Mouse (Mus musculus): ENCODE data around the gene Supt4a.

Gene Supt4a

DNA sequence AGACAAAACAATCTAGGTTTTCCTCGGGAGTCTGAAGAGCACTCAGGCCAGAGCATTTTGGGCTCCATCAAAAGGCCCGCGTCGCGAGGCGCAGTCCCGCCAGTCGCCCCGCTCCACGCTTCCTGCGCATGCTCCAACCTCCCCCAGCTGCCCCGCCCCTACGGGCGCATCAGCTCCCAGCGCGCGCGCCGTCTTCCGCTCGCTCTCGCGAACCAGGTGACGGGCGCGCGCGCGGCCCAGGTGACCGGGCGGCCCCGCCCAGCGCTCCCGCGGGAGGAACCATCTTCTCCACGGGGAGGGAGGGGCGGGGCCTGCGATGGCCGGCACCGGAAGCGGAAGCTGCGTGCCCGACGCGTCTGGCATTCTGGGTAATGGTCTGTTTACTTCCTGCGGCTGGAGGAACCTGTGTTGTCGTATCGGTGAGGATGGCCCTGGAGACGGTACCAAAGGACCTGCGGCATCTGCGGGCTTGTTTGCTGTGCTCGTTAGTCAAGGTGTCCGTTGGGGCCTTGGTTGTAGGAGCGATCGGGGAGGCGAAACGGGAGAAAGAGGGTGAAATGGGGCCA is at the start of gene Supt4a:
Gene Supt4a (plus strand): TSS at position 378 of the 566 bp plus-strand sequence.
- CTCF ChIA-PET, result interaction anchor here in 3 of 4 experiments (0.6 to 1.7 kb wide), 11 partner anchors 10 to 501 kb away, joined by 3 to 10 read pairs (median 4); no protein-coding TSS in a partner anchor

GRCm38 (mm10) chr11:87688478-87689203 is 48.7 kb upstream of the Supt4a start:
- POLR2A ChIA-PET, result interaction anchor here in 2 of 4 experiments (0.7 to 2.8 kb wide), 6 partner anchors 11 to 266 kb away, joined by 3 to 7 read pairs (median 4); no protein-coding TSS in a partner anchor
- CTCF ChIA-PET, result interaction anchor here in 2 of 4 experiments (0.6 to 0.7 kb wide), 2 partner anchors 32 to 279 kb away, joined by 3 read pairs; no protein-coding TSS in a partner anchor

More for the DNA sequence above, at the start of gene Supt4a:
- POLR2A ChIA-PET, result interaction anchor here (0.5 to 3.8 kb wide), 62 partner anchors 8 to 1209 kb away, joined by 3 to 85 read pairs (median 5); partner anchors contain the start of genes Tspoap1 (in 2 of the 4), Akap1 (in 1 of the 4), Mtmr4 (in 1 of the 4) and Prr11 (in 1 of the 4)

DNA sequence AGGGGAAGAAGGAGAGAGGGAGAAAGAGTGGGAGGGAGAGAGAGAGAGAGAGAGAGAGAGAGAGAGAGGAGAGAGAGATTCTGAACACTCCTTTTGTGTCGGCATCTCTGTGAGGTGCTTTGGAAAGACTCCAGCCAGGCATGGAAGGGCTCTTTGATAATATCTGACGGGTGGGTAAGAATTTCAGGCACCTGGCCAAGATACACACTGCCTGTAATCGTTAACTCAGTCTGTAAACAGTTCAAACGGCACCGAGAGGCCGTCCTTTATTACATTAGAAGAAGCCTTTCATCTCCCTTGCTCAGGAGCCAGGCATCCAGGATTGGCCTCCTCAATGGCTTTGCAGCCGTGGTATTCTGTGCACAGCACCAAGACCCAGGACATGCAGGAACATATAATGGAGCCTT is 47.9 kb upstream of the Supt4a start:
- CTCF ChIA-PET, result no interaction called here

GRCm38 (mm10) chr11:87690054-87690740 is 47.2 kb upstream of the Supt4a start:
- POLR2A ChIA-PET, result interaction anchor here (0.6 to 2.8 kb wide), 20 partner anchors 9 to 1414 kb away, joined by 3 to 8 read pairs (median 4); no protein-coding TSS in a partner anchor
- CTCF ChIA-PET, result no interaction called here

More for the DNA sequence above, 47.9 kb upstream of the Supt4a start:
- POLR2A ChIA-PET, result interaction anchor here in 3 of 4 experiments (0.6 to 2.8 kb wide), 11 partner anchors 12 to 66 kb away, joined by 3 to 8 read pairs (median 4); no protein-coding TSS in a partner anchor

GRCm38 (mm10) chr11:87697131-87697682 is 40.1 kb upstream of the Supt4a start:
- ChIA-PET POLR2A (interaction anchor here in 3 of 4 experiments (0.5 to 1.9 kb wide), 9 partner anchors 10 to 673 kb away, joined by 3 to 6 read pairs (median 4); no protein-coding TSS in a partner anchor), CTCF (interaction anchor here in 1 of 4 experiments (1.0 kb wide), 1 partner anchor 19 kb away, joined by 3 read pairs; no protein-coding TSS in a partner anchor)

DNA sequence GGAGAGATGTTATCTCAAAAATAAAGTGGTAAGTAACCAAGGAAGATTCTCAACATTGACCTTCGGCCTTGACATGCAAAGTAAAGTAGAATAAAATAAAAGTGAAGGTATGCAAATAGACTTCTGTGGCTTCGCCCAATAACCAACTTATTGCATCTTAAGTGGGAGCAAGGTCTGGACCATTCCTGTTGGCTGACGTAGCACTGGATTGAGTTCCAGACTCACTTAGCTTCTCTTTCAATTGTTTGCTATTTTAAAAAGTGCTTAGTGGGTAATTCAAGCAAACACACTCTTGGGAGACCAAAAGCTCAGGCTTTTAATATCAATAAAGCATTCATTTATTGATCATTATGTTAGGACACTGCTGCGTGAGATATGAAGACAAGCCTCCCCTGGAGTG is 39.2 kb upstream of the Supt4a start:
- POLR2A ChIA-PET, result interaction anchor here in 2 of 4 experiments (0.5 to 1.9 kb wide), 8 partner anchors 9 to 198 kb away, joined by 3 to 6 read pairs (median 4); no protein-coding TSS in a partner anchor
- CTCF ChIA-PET, result no interaction called here

DNA sequence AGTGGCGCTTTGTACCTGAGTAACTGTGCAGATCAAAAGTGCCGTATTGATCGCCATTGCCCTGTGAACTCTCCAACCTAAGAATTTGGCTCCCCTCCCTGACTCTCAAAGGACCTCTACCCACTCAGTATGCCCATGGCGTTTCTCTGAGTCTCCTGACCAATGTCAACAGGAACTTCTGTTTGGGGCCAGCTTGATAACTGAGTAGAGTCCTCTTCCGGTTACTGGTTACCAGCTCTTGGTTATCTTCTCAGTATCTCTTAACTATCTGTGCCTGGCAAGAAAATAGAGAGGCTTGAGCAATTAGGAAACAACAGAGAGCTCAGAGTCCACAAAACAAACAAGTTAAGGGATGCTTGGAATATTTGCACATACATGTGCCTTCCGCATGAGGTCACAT is 36.2 kb upstream of the Supt4a start:
- POLR2A ChIA-PET, result interaction anchor here in 2 of 4 experiments (0.8 to 1.6 kb wide), 5 partner anchors 9 to 109 kb away, joined by 3 to 8 read pairs (median 4); partner anchors contain the start of gene Mtmr4 (in 1 of the 2)
- CTCF ChIA-PET, result no interaction called here

DNA sequence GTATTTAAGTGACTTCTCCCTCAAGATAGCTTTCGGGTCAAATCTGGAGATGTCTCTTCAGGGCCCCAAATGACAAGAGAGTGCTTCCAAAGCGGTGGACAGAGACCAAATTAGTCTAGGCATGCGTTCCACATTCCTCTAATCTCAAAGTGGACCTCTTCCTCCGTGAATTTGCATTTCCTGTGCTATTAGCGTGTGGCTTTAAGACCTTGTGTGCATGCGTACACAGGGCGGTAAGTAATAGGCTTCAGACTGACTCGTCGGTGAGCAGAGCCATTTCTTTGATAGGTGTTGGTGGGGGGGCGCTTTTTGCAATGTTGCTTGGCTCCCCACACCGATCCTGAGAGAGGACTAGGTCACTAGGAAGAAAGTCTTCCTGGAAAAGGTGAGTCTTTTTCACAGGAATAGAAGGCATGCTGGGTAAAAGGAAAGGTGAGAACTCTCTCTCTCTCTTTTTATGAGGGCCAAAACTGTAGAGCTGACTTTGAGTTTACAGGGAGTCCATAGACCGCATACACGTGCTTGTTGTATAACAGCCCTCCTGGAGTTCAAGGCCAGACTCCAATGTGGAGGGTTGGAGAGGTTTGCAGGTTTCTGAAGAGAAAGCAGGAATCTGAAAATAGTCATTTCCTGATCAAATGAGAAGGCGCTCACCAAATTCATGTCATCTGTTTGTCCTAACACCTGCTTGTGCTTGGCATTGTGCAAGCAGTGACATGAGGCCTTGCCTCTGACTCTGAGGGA is 35.3 kb upstream of the Supt4a start:
- POLR2A ChIA-PET, result interaction anchor here in 2 of 4 experiments (1.2 to 1.6 kb wide), 2 partner anchors 12 to 110 kb away, joined by 4 to 8 read pairs; partner anchors contain the start of gene Mtmr4 (in 1 of the 2)

DNA sequence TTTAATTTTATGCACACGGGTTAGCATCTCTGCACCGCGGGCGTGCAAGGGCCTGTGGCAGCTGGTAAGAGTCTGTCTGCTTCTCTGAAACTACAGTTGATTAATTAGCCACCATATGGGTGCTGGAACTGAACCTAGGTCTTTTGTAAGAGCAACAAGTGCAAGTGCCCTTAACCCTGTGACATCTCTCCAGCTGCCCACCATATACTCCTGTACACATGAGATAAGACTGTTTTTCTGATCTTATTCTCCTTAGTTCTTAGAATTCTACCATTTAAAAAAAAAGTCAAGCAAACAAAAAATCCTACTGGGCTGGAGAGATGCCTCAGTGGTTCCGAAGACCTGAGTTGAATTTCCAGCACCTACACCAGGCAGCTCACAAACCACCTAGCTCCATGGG is 33.7 kb upstream of the Supt4a start:
- POLR2A ChIA-PET, result interaction anchor here in 1 of 4 experiments (1.1 to 1.5 kb wide), 2 partner anchors 17 to 27 kb away, joined by 3 read pairs; no protein-coding TSS in a partner anchor
- CTCF ChIA-PET, result interaction anchor here in 1 of 4 experiments (0.6 kb wide), 1 partner anchor 10 kb away, joined by 3 read pairs; no protein-coding TSS in a partner anchor

More for the DNA sequence above, 35.3 kb upstream of the Supt4a start:
- CTCF ChIA-PET, result no interaction called here

DNA sequence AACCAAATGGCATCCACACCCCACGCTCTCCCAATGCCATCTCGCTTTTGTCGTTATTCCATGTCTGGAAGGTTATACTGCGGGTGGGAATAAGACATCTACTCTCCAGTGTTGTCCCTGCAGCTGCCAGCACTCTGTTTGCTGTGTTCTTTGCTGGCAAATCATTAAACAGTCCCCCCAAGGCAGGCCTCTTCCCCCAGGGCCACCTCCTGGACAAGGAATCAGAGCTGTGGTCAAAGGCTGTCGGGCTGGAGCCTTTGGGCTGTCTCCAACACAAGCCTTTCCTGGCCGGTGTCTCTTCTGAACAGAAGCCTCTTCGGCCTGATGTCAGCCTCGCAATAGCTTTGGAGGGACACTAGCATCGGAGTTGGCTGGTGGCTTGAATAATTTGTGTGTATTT is 33.1 kb upstream of the Supt4a start:
- CTCF ChIA-PET, result interaction anchor here in 2 of 4 experiments (0.6 to 1.0 kb wide), 2 partner anchors 11 to 173 kb away, joined by 3 read pairs; no protein-coding TSS in a partner anchor
- POLR2A ChIA-PET, result interaction anchor here in 3 of 4 experiments (1.1 to 1.5 kb wide), 4 partner anchors 14 to 33 kb away, joined by 3 to 4 read pairs (median 3); partner anchors contain the start of gene Supt4a (in 1 of the 3)

DNA sequence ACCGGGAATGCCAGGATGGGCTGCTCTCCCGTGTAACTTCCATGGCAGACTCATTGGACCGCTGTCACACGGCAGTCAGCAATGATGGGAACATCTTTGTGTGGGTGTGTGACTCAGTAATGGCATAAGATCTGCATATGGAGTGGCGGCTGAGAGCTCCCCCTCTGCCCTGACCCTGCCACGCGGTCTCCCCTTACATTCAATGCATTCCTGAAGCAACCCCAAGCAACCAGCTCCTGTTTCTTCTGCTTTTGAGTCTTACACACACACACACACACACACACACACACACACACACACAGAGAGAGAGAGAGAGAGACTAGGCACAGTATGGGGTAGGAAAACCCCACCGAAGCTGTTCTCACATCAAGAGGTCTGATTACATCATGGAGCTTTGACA is 29.8 kb upstream of the Supt4a start:
- ChIA-PET CTCF (interaction anchor here in 3 of 4 experiments (0.7 to 1.6 kb wide), 6 partner anchors 8 to 176 kb away, joined by 3 to 6 read pairs (median 4); no protein-coding TSS in a partner anchor), POLR2A (interaction anchor here in 3 of 4 experiments (0.8 to 2.2 kb wide), 12 partner anchors 10 to 139 kb away, joined by 3 to 9 read pairs (median 4); partner anchors contain the start of gene Tspoap1 (in 1 of the 3))

- POLR2A ChIA-PET, result interaction anchor here in 1 of 4 experiments (1.4 to 3.5 kb wide), 2 partner anchors 21 to 52 kb away, joined by 4 to 17 read pairs; no protein-coding TSS in a partner anchor
- CTCF ChIA-PET, result interaction anchor here in 1 of 4 experiments (1.7 kb wide), 1 partner anchor 177 kb away, joined by 3 read pairs; no protein-coding TSS in a partner anchor
Measured at GRCm38 (mm10) chr11:87708979-87709378, 28.4 kb upstream of the Supt4a start.

DNA sequence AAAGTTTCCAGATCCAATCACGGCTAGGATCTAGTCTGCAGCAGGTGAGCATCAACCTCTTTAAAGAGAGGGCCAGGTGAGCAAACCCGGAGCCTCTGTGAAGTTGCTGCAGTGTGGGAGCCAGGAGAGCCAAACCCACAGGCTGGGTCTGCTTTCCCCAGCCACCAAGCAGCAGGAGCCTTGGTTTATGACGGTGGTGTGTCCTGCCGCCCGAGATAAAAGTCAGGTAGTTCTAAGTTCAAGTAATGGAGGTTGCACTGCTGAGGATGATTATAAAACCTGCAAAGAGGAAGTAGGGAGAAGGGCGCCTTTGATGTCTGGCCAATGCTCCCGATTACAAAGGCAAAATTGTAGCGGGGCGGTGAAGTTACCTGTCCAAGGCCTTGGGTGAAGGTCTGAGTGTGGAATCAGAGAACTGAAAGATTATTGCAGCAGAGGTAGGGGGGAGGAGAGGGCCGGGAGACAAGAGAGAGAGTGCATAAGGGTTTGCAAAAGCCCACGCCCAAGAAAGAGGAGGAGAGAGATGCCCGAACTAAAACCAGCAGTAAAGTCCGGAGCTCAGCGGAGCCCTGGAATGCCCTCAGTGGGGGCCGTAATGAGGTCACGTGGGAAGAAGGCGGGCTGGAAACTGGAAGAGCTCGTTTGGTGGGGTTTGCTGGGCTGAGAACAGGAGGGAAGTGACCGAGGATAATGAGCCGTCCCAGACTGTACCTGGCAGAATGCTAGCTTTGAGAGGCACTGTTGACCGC is 27.7 kb upstream of the Supt4a start:
- CTCF ChIA-PET, result interaction anchor here in 3 of 4 experiments (0.6 to 2.7 kb wide), 8 partner anchors 10 to 1131 kb away, joined by 3 to 10 read pairs (median 3); partner anchors contain the start of gene Rnf43 (in 2 of the 3)

GRCm38 (mm10) chr11:87710262-87710615 is 27.1 kb upstream of the Supt4a start:
- CTCF ChIA-PET, result interaction anchor here in 3 of 4 experiments (0.6 to 2.7 kb wide), 7 partner anchors 9 to 1132 kb away, joined by 3 to 10 read pairs (median 3); partner anchors contain the start of gene Rnf43 (in 2 of the 3)
- POLR2A ChIA-PET, result interaction anchor here (0.8 to 3.5 kb wide), 25 partner anchors 8 to 239 kb away, joined by 3 to 17 read pairs (median 4); partner anchors contain the start of genes Supt4a (in 3 of the 4), Mtmr4 (in 1 of the 4) and Tspoap1 (in 1 of the 4)

More for the DNA sequence above, 27.7 kb upstream of the Supt4a start:
- POLR2A ChIA-PET, result interaction anchor here (0.8 to 3.5 kb wide), 19 partner anchors 9 to 238 kb away, joined by 3 to 17 read pairs (median 4); partner anchors contain the start of genes Supt4a (in 3 of the 4) and Mtmr4 (in 1 of the 4)

DNA sequence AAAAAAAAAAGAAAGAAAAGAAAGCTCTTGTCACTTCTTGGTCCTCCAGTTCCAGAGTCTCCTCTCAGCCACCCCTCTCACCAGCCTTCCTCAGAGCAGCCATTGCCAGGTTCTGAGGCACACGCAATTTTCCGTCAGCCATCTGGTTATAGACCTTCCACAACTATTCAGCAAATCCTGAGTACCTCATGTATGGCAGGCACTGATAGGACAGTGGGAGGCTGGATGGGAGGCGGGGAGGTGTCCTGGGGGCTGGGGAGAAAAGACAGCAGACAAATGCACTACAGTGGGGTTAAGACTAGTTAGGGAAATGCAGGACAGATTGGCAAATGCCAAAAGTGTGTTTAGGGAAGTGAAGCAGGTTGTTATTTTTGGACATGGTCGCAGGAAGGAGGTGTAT is 25.2 kb upstream of the Supt4a start:
- ChIA-PET POLR2A (interaction anchor here in 2 of 4 experiments (0.6 to 1.4 kb wide), 6 partner anchors 8 to 286 kb away, joined by 3 to 6 read pairs (median 3); no protein-coding TSS in a partner anchor), CTCF (interaction anchor here in 2 of 4 experiments (0.7 to 2.7 kb wide), 3 partner anchors 8 to 1017 kb away, joined by 3 to 10 read pairs (median 3); no protein-coding TSS in a partner anchor)

All from embryonic stem cell, embryonic (primary cell).